Mouse (Mus musculus) small intestine, adult 2 months (tissue): ENCODE results near the gene Ttll1.

ENCODE experiments used
- CTCF ChIP-seq: fragments of 200-500 bp; IDR thresholded peaks from 2 replicates; pipeline ENCODE4 v1.5.1; 2012; ENCODE audit warnings: low read depth, mild to moderate bottlenecking, control low read depth, inconsistent platforms, low read length, moderate library complexity, mixed read lengths; ENCODE audit not compliant: insufficient replicate concordance, insufficient read length; ENCODE audit errors: extremely low read depth
- POLR2A ChIP-seq: fragments of 200-500 bp; IDR thresholded peaks from 2 replicates; pipeline ENCODE4 v1.6.1; 2012; ENCODE audit warnings: low read depth, mild to moderate bottlenecking, control low read depth, inconsistent platforms, low read length, moderate library complexity

GRCm38 (mm10) chr15:83454419-83454818 is 56.3 kb downstream of the Ttll1 start:
- no peak for TF ChIP-seq POLR2A
- no peak for TF ChIP-seq CTCF
